Mouse (Mus musculus) CH12.LX (cell line): ENCODE results near the gene Kcmf1. TPM values are rescaled to one million over a fixed set of nuclear protein-coding genes. Genes with fewer than 3 reads are reported as not detected.
A peak's percentile ranks its signal among the peaks of the same experiment; 100 is the strongest.

Experiments
- DNase-seq: peaks from one replicate; pipeline ENCODE4 v3.0.0-alpha.2; 2013; ENCODE audit errors: extremely low read depth
- H3K27ac ChIP-seq: 2 replicates; pipeline ENCODE4 v1.5.1; 2012; ENCODE audit warnings: low read depth, mild to moderate bottlenecking, control low read depth, moderate library complexity; ENCODE audit not compliant: insufficient read depth
- H3K27me3 ChIP-seq: replicated peaks from 2 replicates; pipeline ENCODE3; 2012; ENCODE audit warnings: inconsistent platforms
- H3K36me3 ChIP-seq, 2 experiments: replicated peaks in 1 of 2; 2 replicates each; pipeline versions ENCODE3 to v1.6.1; 2012; ENCODE audit warnings: inconsistent platforms in 1 of 2, low read length in 1 of 2, mild to moderate bottlenecking in 1 of 2, mixed read lengths in 1 of 2, moderate library complexity in 1 of 2; ENCODE audit not compliant: control insufficient read depth in 1 of 2, insufficient read depth in 1 of 2
- H3K4me1 ChIP-seq, 2 experiments: 2 replicates each; pipeline ENCODE4 v1.6.1; 2012; ENCODE audit warnings: inconsistent platforms in 1 of 2, moderate library complexity in 1 of 2; ENCODE audit not compliant: insufficient read depth in 2 of 2, control insufficient read depth in 1 of 2
- H3K4me2 ChIP-seq: 2 replicates; pipeline ENCODE4 v1.6.1; 2012; ENCODE audit warnings: low read depth, mild to moderate bottlenecking, control low read depth; ENCODE audit not compliant: poor library complexity, insufficient read depth, severe bottlenecking
- H3K4me3 ChIP-seq, 3 experiments: fragments of 150-350 bp in 1 of 3; sonication (generic) in 1 of 3; replicated peaks in 1 of 3; 2 replicates each; pipeline versions ENCODE3 to v1.5.1; 2011 to 2012; ENCODE audit warnings: low read depth in 2 of 3, low read length in 2 of 3, mild to moderate bottlenecking in 2 of 3, moderate library complexity in 2 of 3, control low read depth in 1 of 3, improper control_type of control experiment in 1 of 3, inconsistent platforms in 1 of 3, mixed read lengths in 1 of 3; ENCODE audit not compliant: poor library complexity in 1 of 3
- H3K79me2 ChIP-seq: replicated peaks from 2 replicates; pipeline ENCODE4 v1.6.1; 2012; ENCODE audit warnings: mild to moderate bottlenecking, moderate library complexity; ENCODE audit not compliant: control insufficient read depth, poor library complexity, insufficient read depth, severe bottlenecking; ENCODE audit errors: extremely low read depth
- H3K9ac ChIP-seq: 2 replicates; pipeline ENCODE4 v1.6.1; 2012; ENCODE audit warnings: low read depth, mild to moderate bottlenecking, control low read depth, moderate library complexity; ENCODE audit not compliant: insufficient read depth
- H3K9me3 ChIP-seq: replicated peaks from 2 replicates; pipeline ENCODE3; 2012; ENCODE audit warnings: low read length, inconsistent platforms, mixed read lengths
- BHLHE40 ChIP-seq: IDR thresholded peaks from 2 replicates; pipeline ENCODE4 v1.6.1; 2011; ENCODE audit warnings: mild to moderate bottlenecking, low read depth, low read length, improper control_type of control experiment
- CHD1 ChIP-seq: IDR thresholded peaks from 2 replicates; pipeline ENCODE4 v1.6.1; 2012; ENCODE audit warnings: low read depth, low read length, improper control_type of control experiment, inconsistent platforms
- CHD2 ChIP-seq: IDR thresholded peaks from 2 replicates; pipeline ENCODE4 v1.6.1; 2011; ENCODE audit warnings: low read length, improper control_type of control experiment
- CTCF ChIP-seq, 2 experiments: IDR thresholded peaks in 1 of 2; conservative IDR thresholded peaks in 1 of 2; 2 replicates each; pipeline ENCODE4 v1.5.1; 2011 to 2012; ENCODE audit warnings: low read depth in 2 of 2, low read length in 2 of 2, improper control_type of control experiment in 1 of 2, inconsistent platforms in 1 of 2, mild to moderate bottlenecking in 1 of 2, moderate library complexity in 1 of 2
- E2F4 ChIP-seq: IDR thresholded peaks from 2 replicates; pipeline ENCODE4 v1.6.1; 2011; ENCODE audit warnings: low read depth, low read length, improper control_type of control experiment; ENCODE audit not compliant: insufficient replicate concordance
- ELF1 ChIP-seq: IDR thresholded peaks from 2 replicates; pipeline ENCODE4 v1.6.1; 2014; ENCODE audit warnings: low read depth, mild to moderate bottlenecking, inconsistent platforms, low read length, improper control_type of control experiment
- EP300 ChIP-seq: IDR thresholded peaks from 2 replicates; pipeline ENCODE4 v1.6.1; 2011; ENCODE audit warnings: low read length, improper control_type of control experiment
- ETS1 ChIP-seq: conservative IDR thresholded peaks from 2 replicates; pipeline ENCODE4 v1.6.1; 2012; ENCODE audit warnings: low read depth, mild to moderate bottlenecking, inconsistent platforms, low read length, improper control_type of control experiment, moderate library complexity
- GABPA ChIP-seq: IDR thresholded peaks from 2 replicates; pipeline ENCODE4 v1.6.1; 2012; ENCODE audit warnings: low read depth, low read length, improper control_type of control experiment, inconsistent platforms; ENCODE audit not compliant: insufficient replicate concordance
- HCFC1 ChIP-seq: IDR thresholded peaks from 2 replicates; pipeline ENCODE4 v1.6.1; 2012; ENCODE audit warnings: low read depth, mild to moderate bottlenecking, inconsistent platforms, low read length, improper control_type of control experiment
- IRF4 ChIP-seq: IDR thresholded peaks from 2 replicates; pipeline ENCODE4 v1.6.1; 2014; ENCODE audit warnings: low read depth, mild to moderate bottlenecking, inconsistent platforms, low read length, improper control_type of control experiment
- JUN ChIP-seq: IDR thresholded peaks from 2 replicates; pipeline ENCODE4 v1.6.1; 2011; ENCODE audit warnings: low read depth, mild to moderate bottlenecking, low read length, improper control_type of control experiment, moderate library complexity; ENCODE audit not compliant: insufficient read depth
- JUND ChIP-seq: conservative IDR thresholded peaks from 2 replicates; pipeline ENCODE4 v1.6.1; 2011; ENCODE audit warnings: low read depth, low read length, improper control_type of control experiment
- KAT2A ChIP-seq: IDR thresholded peaks from 2 replicates; pipeline ENCODE4 v1.6.1; 2012; ENCODE audit warnings: low read length, improper control_type of control experiment, inconsistent platforms; ENCODE audit not compliant: insufficient replicate concordance
- MAFK ChIP-seq: IDR thresholded peaks from 2 replicates; pipeline ENCODE4 v1.6.1; 2011; ENCODE audit warnings: low read length, improper control_type of control experiment; ENCODE audit not compliant: insufficient replicate concordance
- MAX ChIP-seq: IDR thresholded peaks from 2 replicates; pipeline ENCODE4 v1.6.1; 2011; ENCODE audit warnings: low read length, improper control_type of control experiment
- MAZ ChIP-seq: IDR thresholded peaks from 2 replicates; pipeline ENCODE4 v1.6.1; 2012; ENCODE audit warnings: low read depth, mild to moderate bottlenecking, inconsistent platforms, low read length, improper control_type of control experiment, moderate library complexity
- MEF2A ChIP-seq: IDR thresholded peaks from 2 replicates; pipeline ENCODE4 v1.6.1; 2014; ENCODE audit warnings: low read depth, mild to moderate bottlenecking, inconsistent platforms, low read length, improper control_type of control experiment, borderline replicate concordance
- MXI1 ChIP-seq: IDR thresholded peaks from 2 replicates; pipeline ENCODE4 v1.6.1; 2011; ENCODE audit warnings: mild to moderate bottlenecking, low read depth, low read length, improper control_type of control experiment
- MYC ChIP-seq: IDR thresholded peaks from 2 replicates; pipeline ENCODE4 v1.6.1; 2011; ENCODE audit warnings: low read depth, mild to moderate bottlenecking, improper control_type of control experiment, low read length
- NRF1 ChIP-seq: IDR thresholded peaks from 2 replicates; pipeline ENCODE4 v1.6.1; 2014; ENCODE audit warnings: low read depth, mild to moderate bottlenecking, inconsistent platforms, low read length, improper control_type of control experiment, moderate library complexity
- PAX5 ChIP-seq: IDR thresholded peaks from 2 replicates; pipeline ENCODE4 v1.6.1; 2012; ENCODE audit warnings: low read length, inconsistent platforms, mixed read lengths
- POLR2AphosphoS2 ChIP-seq: IDR thresholded peaks from 2 replicates; pipeline ENCODE4 v1.6.1; 2011; ENCODE audit warnings: low read depth, low read length, improper control_type of control experiment
- RAD21 ChIP-seq: IDR thresholded peaks from 2 replicates; pipeline ENCODE4 v1.6.1; 2011; ENCODE audit warnings: low read depth, mild to moderate bottlenecking, low read length, improper control_type of control experiment, moderate library complexity
- RCOR1 ChIP-seq: conservative IDR thresholded peaks from 2 replicates; pipeline ENCODE4 v1.6.1; 2012; ENCODE audit warnings: low read depth, mild to moderate bottlenecking, inconsistent platforms, low read length, improper control_type of control experiment
- SIN3A ChIP-seq: IDR thresholded peaks from 2 replicates; pipeline ENCODE4 v1.6.1; 2012; ENCODE audit warnings: low read length, improper control_type of control experiment, inconsistent platforms
- TCF12 ChIP-seq: IDR thresholded peaks from 2 replicates; pipeline ENCODE4 v1.6.1; 2014; ENCODE audit warnings: low read depth, mild to moderate bottlenecking, inconsistent platforms, low read length, improper control_type of control experiment
- USF1 ChIP-seq: IDR thresholded peaks from 2 replicates; pipeline ENCODE4 v1.6.1; 2014; ENCODE audit warnings: low read depth, mild to moderate bottlenecking, inconsistent platforms, low read length, improper control_type of control experiment
- USF2 ChIP-seq: conservative IDR thresholded peaks from 2 replicates; pipeline ENCODE4 v1.6.1; 2011; ENCODE audit warnings: low read depth, low read length, improper control_type of control experiment
- ZC3H11A ChIP-seq: IDR thresholded peaks from 2 replicates; pipeline ENCODE4 v1.6.1; 2012; ENCODE audit warnings: low read depth, mild to moderate bottlenecking, inconsistent platforms, low read length, improper control_type of control experiment
- ZMIZ1 ChIP-seq: IDR thresholded peaks from 2 replicates; pipeline ENCODE4 v1.6.1; 2012; ENCODE audit warnings: low read depth, mild to moderate bottlenecking, inconsistent platforms, low read length, improper control_type of control experiment
- ZNF384 ChIP-seq: IDR thresholded peaks from 2 replicates; pipeline ENCODE4 v1.6.1; 2012; ENCODE audit warnings: low read depth, low read length, improper control_type of control experiment, inconsistent platforms
- dilution Hi-C: fragments of 300-500 bp; cut with MboI; formaldehyde crosslinking; loops from 2 replicates; pipeline ENCODE4 v1.14.3; 2020; ENCODE audit warnings: low sequenced_read_pairs; ENCODE audit not compliant: extremely low pct_unique_long_range_greater_than_20kb, extremely low pct_ligation_motif_present
- in situ Hi-C: fragments of 300-500 bp; cut with MboI; formaldehyde crosslinking; loops from 3 replicates; pipeline ENCODE4 v1.14.3; 2019; ENCODE audit warnings: low sequenced_read_pairs, low pct_ligation_motif_present, low pct_unique_long_range_greater_than_20kb, mixed read lengths
- polyA plus RNA-seq: library from polyadenylated mRNA; unstranded; fragments of >175 nt; gene quantifications from 2 replicates; pipeline ENCODE4 v1.2.1, GENCODE M21; 2012; ENCODE audit warnings: low read depth; ENCODE audit not compliant: insufficient read length
- total RNA-seq, 2 experiments: library from RNA; depleted of rRNA; stranded (reverse); fragments of 300-350 nt in 1 of 2; fragments of >200 nt in 1 of 2; gene quantifications; 2 replicates each; pipeline ENCODE4 v1.2.3; 2012 to 2014

Gene Kcmf1
- total and polyA plus RNA-seq, 3 experiments = 98.0 to 207 (median 108) TPM

- peak overlapping the region; percentile 72 for H3K4me2 ChIP-seq
- DNase-seq = peak; percentile 84
- H3K36me3 ChIP-seq = peaks cover 0 to 30% of the 10 kb centered on the region in 2 experiments
- H3K4me3 ChIP-seq = peak overlapping the region in 2 of 3 experiments; percentile 11 to 17
- no peaks in the 10 kb centered on the region for H3K27me3 ChIP-seq
- H3K4me1 ChIP-seq = peaks cover 21 to 82% of the 10 kb centered on the region in 2 experiments
- no peaks in the 10 kb centered on the region for H3K9me3 ChIP-seq
- in situ Hi-C loops (no loop called here), dilution Hi-C loops (no loop called here)
- peak overlapping the region; percentile 93 for H3K27ac ChIP-seq
- H3K79me2 ChIP-seq = peaks cover 85% of the 10 kb centered on the region
- 0 out of 2 replicates have a peak overlapping the region, but pooled peaks have one; percentile 51 for H3K9ac ChIP-seq
- TF ChIP-seq GABPA (no peak), MAX (peak; percentile 95), KAT2A (no peak), ETS1 (peak; percentile 50), POLR2AphosphoS2 (no peak), HCFC1 (no peak), MAZ (peak; percentile 45; the same call in 1 of the 2 replicates), E2F4 (no peak), MEF2A (peak; percentile 55), RCOR1 (no peak), JUND (peak; percentile 33; the same call in 1 of the 2 replicates), MAFK (no peak), RAD21 (no peak), USF1 (peak; percentile 63), CHD2 (peak; percentile 76), TCF12 (no peak), NRF1 (no peak), CTCF (conservative IDR thresholded peaks at IDR 0.05 in 1 of 2, IDR thresholded peaks at IDR 0.05 in 1 of 2; ENCODE audit: low read depth in 2 of 2, low read length in 2 of 2) (no peak), BHLHE40 (peak; percentile 43), ZC3H11A (no peak), JUN (peak; percentile 33; the same call in 1 of the 2 replicates), IRF4 (peak; percentile 84), MYC (peak; percentile 95), ELF1 (no peak), ZNF384 (no peak), CHD1 (no peak), ZMIZ1 (no peak), USF2 (peak; percentile 55), PAX5 (no peak), SIN3A (peak; percentile 69), EP300 (peak; percentile 61; the same call in 1 of the 2 replicates), MXI1 (peak; percentile 94)
Observed at GRCm38 (mm10) chr6:72881619-72881979, 18.2 kb downstream of the Kcmf1 start.
